Mouse (Mus musculus): ENCODE measurements around the gene Mpped1. TPM values are rescaled to one million over a fixed set of nuclear protein-coding genes. Genes with fewer than 3 reads are reported as not detected.

The Mpped1 gene
- polyA plus RNA-seq, 1 experiment from 2014 or later: 39.2 TPM

- H3K27ac ChIP-seq (ENCODE audit: low read depth, low read length): no peak overlapping the region
- no peak for ATAC-seq (replicated peaks; ENCODE audit: low FRiP score)
- H3K27me3 ChIP-seq (ENCODE audit: control insufficient read depth, insufficient read depth, low read length): no peaks in the 10 kb centered on the region
- no peaks in the 10 kb centered on the region for H3K36me3 ChIP-seq (ENCODE audit: control insufficient read depth, insufficient read depth, low read length)
- no peak overlapping the region for H3K4me3 ChIP-seq (ENCODE audit: low read depth, low read length)
- WGBS: 86% methylated on average over 2 of the region's 2 CpGs
- no peak overlapping the region for H3K4me2 ChIP-seq (ENCODE audit: low read depth, low read length, severe bottlenecking)
- H3K4me1 ChIP-seq (replicated peaks; ENCODE audit: control insufficient read depth, insufficient read depth, low read length): no peaks in the 10 kb centered on the region
- DNase-seq (ENCODE audit: low spot score): no peak
- H3K9me3 ChIP-seq (ENCODE audit: control insufficient read depth, low read length): no peaks in the 10 kb centered on the region; the same call in 1 of the 2 replicates
- H3K9ac ChIP-seq (ENCODE audit: low read length): no peak overlapping the region
Observed at GRCm38 (mm10) chr15:83877898-83878297, 98.6 kb downstream of the Mpped1 start.

DNA sequence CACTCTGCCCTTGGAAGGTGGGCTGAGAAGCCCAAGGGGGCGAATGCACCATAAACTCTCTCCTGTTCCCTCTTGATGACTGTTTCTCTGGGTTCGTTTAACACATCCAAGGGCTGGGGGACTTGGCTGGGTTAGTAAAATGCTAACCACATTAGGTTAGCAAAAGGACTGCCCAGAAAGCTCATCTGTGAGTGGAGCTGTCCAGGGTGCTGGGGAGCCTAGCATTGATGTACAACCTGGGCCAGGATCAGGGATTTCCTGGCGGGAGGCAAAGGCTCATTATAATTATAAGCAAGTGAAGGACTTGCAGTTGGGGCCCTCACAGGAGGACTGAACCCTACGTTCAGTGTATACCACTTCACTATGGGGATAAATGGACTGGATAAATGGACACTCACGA, 100.6 kb downstream of the Mpped1 start:
- Histone ChIP-seq H3K9me3 (ENCODE audit: control insufficient read depth, low read length) (no peaks in the 10 kb centered on the region; the same call in 1 of the 2 replicates), H3K27me3 (ENCODE audit: control insufficient read depth, insufficient read depth, low read length) (no peaks in the 10 kb centered on the region), H3K36me3 (ENCODE audit: control insufficient read depth, insufficient read depth, low read length) (no peaks in the 10 kb centered on the region), H3K4me1 (replicated peaks; ENCODE audit: control insufficient read depth, insufficient read depth, low read length) (no peaks in the 10 kb centered on the region), H3K9ac (ENCODE audit: low read length) (no peak overlapping the region), H3K4me2 (ENCODE audit: low read depth, low read length, severe bottlenecking) (no peak overlapping the region), H3K27ac (ENCODE audit: low read depth, low read length) (no peak overlapping the region), H3K4me3 (ENCODE audit: low read depth, low read length) (no peak overlapping the region)
- ATAC-seq (replicated peaks; ENCODE audit: low FRiP score): no peak
- WGBS: 22% methylated on average over 5 of the region's 5 CpGs
- DNase-seq (ENCODE audit: low spot score): peak; percentile 72

DNA sequence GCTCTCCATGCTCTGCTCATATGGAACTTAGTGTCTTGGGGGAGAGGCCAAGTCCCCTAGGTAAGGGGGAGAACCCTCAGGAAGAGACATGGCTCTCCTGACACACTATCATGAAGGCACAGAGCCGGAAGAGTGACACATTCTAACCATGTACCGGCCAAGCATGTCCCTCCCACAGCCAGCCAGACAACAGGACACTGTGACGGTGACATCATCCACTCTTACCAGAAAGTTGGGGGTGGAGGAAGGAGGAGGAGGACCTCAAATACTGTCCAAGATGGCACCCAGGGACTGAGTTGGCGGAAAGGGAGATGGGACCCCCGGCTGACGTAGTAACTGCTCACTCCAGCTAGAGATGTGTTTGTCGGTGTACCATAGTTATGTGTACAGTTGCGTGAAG, 104.6 kb downstream of the Mpped1 start:
- 90% methylated on average over 8 of the region's 8 CpGs for WGBS
- no peak overlapping the region for H3K4me2 ChIP-seq (ENCODE audit: low read depth, low read length, severe bottlenecking)
- no peak for ATAC-seq (replicated peaks; ENCODE audit: low FRiP score)

DNA sequence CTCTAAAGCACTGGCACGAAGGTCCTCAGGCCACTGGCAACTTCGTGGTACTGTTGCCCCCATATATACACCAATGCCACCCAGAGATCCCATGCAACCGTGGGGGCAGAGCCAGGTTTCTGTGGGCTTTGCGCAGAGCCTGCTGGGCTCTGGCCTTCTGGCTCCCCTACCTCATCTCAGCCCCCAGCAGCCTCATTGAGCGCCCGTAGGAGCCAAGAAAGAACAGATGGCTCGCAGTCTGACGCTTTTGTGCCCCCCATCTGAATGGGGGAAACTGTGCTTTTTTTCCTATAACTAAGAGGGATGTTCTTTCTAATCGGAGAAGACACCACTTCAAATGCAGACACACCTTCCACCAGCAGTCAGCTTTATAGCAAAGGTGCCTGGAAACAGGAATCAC, 105.0 kb downstream of the Mpped1 start:
- H3K9ac ChIP-seq (ENCODE audit: low read length): no peak overlapping the region
- H3K4me2 ChIP-seq (ENCODE audit: low read depth, low read length, severe bottlenecking): no peak overlapping the region
- ATAC-seq (replicated peaks; ENCODE audit: low FRiP score) (no peak), DNase-seq (ENCODE audit: low spot score) (no peak)
- 87% methylated on average over 9 of the region's 9 CpGs for WGBS
- no peak overlapping the region for H3K4me3 ChIP-seq (ENCODE audit: low read depth, low read length)
- H3K27ac ChIP-seq (ENCODE audit: low read depth, low read length): no peak overlapping the region
- H3K36me3 ChIP-seq (ENCODE audit: control insufficient read depth, insufficient read depth, low read length): no peaks in the 10 kb centered on the region
- no peaks in the 10 kb centered on the region for H3K27me3 ChIP-seq (ENCODE audit: control insufficient read depth, insufficient read depth, low read length)
- H3K9me3 ChIP-seq (ENCODE audit: control insufficient read depth, low read length): no peaks in the 10 kb centered on the region
- no peaks in the 10 kb centered on the region for H3K4me1 ChIP-seq (replicated peaks; ENCODE audit: control insufficient read depth, insufficient read depth, low read length)

More for the DNA sequence above, 104.6 kb downstream of the Mpped1 start:
- no peak overlapping the region for H3K27ac ChIP-seq (ENCODE audit: low read depth, low read length)
- H3K36me3 ChIP-seq (ENCODE audit: control insufficient read depth, insufficient read depth, low read length): no peaks in the 10 kb centered on the region
- H3K4me3 ChIP-seq (ENCODE audit: low read depth, low read length): no peak overlapping the region
- H3K9ac ChIP-seq (ENCODE audit: low read length): no peak overlapping the region
- DNase-seq (ENCODE audit: low spot score): no peak
- no peaks in the 10 kb centered on the region for H3K4me1 ChIP-seq (replicated peaks; ENCODE audit: control insufficient read depth, insufficient read depth, low read length)
- H3K9me3 ChIP-seq (ENCODE audit: control insufficient read depth, low read length): no peaks in the 10 kb centered on the region
- no peaks in the 10 kb centered on the region for H3K27me3 ChIP-seq (ENCODE audit: control insufficient read depth, insufficient read depth, low read length)

GRCm38 (mm10) chr15:83892871-83893270, 113.6 kb downstream of the Mpped1 start:
- ATAC-seq (replicated peaks; ENCODE audit: low FRiP score) (no peak), DNase-seq (ENCODE audit: low spot score) (no peak)
- no peak overlapping the region for H3K4me2 ChIP-seq (ENCODE audit: low read depth, low read length, severe bottlenecking)
- H3K36me3 ChIP-seq (ENCODE audit: control insufficient read depth, insufficient read depth, low read length): no peaks in the 10 kb centered on the region
- 0 out of 2 replicates have a peak, but pooled peaks cover 2% of the 10 kb centered on the region for H3K4me1 ChIP-seq (replicated peaks; ENCODE audit: control insufficient read depth, insufficient read depth, low read length)
- no peak overlapping the region for H3K4me3 ChIP-seq (ENCODE audit: low read depth, low read length)
- WGBS: 88% methylated on average over 15 of the region's 15 CpGs
- H3K27ac ChIP-seq (ENCODE audit: low read depth, low read length): no peak overlapping the region
- H3K27me3 ChIP-seq (ENCODE audit: control insufficient read depth, insufficient read depth, low read length): no peaks in the 10 kb centered on the region
- H3K9ac ChIP-seq (ENCODE audit: low read length): no peak overlapping the region
- no peaks in the 10 kb centered on the region for H3K9me3 ChIP-seq (ENCODE audit: control insufficient read depth, low read length)

DNA sequence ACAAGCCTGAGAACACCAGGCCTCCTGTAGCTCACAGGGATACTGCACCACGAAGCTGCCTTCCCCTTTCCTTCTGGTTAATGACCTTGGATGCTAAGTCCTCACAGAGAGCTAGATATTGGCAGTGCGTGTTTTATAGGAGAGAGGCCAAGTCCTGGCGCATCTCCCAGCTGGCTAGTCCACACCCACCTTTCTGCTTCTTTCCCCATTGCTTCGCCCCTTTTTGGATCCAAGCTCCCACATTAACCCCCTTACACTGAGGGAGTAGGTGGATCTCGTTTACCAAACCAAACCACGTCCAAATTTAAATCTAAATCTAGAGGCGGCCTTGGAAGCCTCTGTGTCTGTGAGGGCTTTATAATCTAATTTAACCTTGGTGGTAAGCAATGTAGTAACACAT, 115.0 kb downstream of the Mpped1 start:
- WGBS: 85% methylated on average over 7 of the region's 7 CpGs
- ATAC-seq (replicated peaks; ENCODE audit: low FRiP score) (no peak), DNase-seq (ENCODE audit: low spot score) (no peak)
- Histone ChIP-seq H3K4me2 (ENCODE audit: low read depth, low read length, severe bottlenecking) (no peak overlapping the region), H3K27ac (ENCODE audit: low read depth, low read length) (no peak overlapping the region), H3K9ac (ENCODE audit: low read length) (no peak overlapping the region), H3K27me3 (ENCODE audit: control insufficient read depth, insufficient read depth, low read length) (no peaks in the 10 kb centered on the region), H3K9me3 (ENCODE audit: control insufficient read depth, low read length) (no peaks in the 10 kb centered on the region), H3K36me3 (ENCODE audit: control insufficient read depth, insufficient read depth, low read length) (no peaks in the 10 kb centered on the region), H3K4me3 (ENCODE audit: low read depth, low read length) (no peak overlapping the region), H3K4me1 (replicated peaks; ENCODE audit: control insufficient read depth, insufficient read depth, low read length) (0 out of 2 replicates have a peak, but pooled peaks cover 2% of the 10 kb centered on the region)

DNA sequence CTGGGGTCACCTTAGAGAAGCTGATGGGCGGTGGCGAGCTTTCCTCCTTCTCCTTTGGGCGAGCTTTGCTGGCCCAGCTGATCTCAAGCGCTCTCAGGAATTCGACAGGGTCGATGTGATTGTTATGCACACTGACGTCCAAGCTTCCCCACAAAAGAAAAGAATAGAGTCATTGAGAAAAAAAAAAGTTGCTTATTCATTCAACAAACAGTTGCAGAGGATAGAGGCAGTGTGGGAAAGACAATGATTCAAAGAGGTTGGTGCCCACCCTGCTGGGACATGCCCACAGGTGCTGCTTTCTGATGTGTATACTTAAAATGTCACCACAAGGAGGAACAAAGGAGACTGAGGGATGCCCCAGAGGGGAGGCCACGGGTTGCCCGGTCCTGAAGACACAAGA, 116.7 kb downstream of the Mpped1 start:
- H3K36me3 ChIP-seq (ENCODE audit: control insufficient read depth, insufficient read depth, low read length): no peaks in the 10 kb centered on the region
- 26% methylated on average over 9 of the region's 9 CpGs for WGBS

DNA sequence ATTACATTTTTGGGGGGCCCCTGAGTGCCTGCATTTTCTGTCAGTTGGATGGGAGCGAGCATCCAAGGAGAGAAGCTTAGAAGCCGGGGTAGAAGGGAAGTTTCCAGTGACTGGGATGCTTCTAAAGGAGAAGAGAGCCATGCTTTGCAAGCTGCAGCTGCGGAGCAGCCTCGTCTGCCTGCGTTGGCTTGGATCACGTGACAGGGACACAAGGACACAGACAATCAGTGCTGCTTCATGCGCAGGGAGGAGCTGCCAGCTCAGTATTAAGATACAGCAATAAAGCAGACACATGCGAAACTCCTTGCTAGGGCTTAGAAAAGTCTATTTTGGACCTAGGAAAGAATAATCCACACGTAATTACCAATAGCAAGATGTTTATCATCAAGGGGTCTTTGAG, 118.0 kb downstream of the Mpped1 start:
- H3K4me3 ChIP-seq (ENCODE audit: low read depth, low read length): no peak overlapping the region
- no peak for ATAC-seq (replicated peaks; ENCODE audit: low FRiP score)
- H3K4me1 ChIP-seq (replicated peaks; ENCODE audit: control insufficient read depth, insufficient read depth, low read length): 0 out of 2 replicates have a peak, but pooled peaks cover 2% of the 10 kb centered on the region
- DNase-seq (ENCODE audit: low spot score): no peak
- no peak overlapping the region for H3K9ac ChIP-seq (ENCODE audit: low read length)
- H3K4me2 ChIP-seq (ENCODE audit: low read depth, low read length, severe bottlenecking): no peak overlapping the region
- WGBS: 54% methylated on average over 9 of the region's 9 CpGs
- H3K9me3 ChIP-seq (ENCODE audit: control insufficient read depth, low read length): no peaks in the 10 kb centered on the region
- no peaks in the 10 kb centered on the region for H3K36me3 ChIP-seq (ENCODE audit: control insufficient read depth, insufficient read depth, low read length)
- no peaks in the 10 kb centered on the region for H3K27me3 ChIP-seq (ENCODE audit: control insufficient read depth, insufficient read depth, low read length)
- H3K27ac ChIP-seq (ENCODE audit: low read depth, low read length): no peak overlapping the region

More for the DNA sequence above, 116.7 kb downstream of the Mpped1 start:
- ATAC-seq (replicated peaks; ENCODE audit: low FRiP score) (no peak), DNase-seq (ENCODE audit: low spot score) (no peak)
- H3K4me3 ChIP-seq (ENCODE audit: low read depth, low read length): no peak overlapping the region
- no peak overlapping the region for H3K9ac ChIP-seq (ENCODE audit: low read length)
- no peaks in the 10 kb centered on the region for H3K9me3 ChIP-seq (ENCODE audit: control insufficient read depth, low read length)
- H3K4me1 ChIP-seq (replicated peaks; ENCODE audit: control insufficient read depth, insufficient read depth, low read length): 0 out of 2 replicates have a peak, but pooled peaks cover 2% of the 10 kb centered on the region
- no peaks in the 10 kb centered on the region for H3K27me3 ChIP-seq (ENCODE audit: control insufficient read depth, insufficient read depth, low read length)
- H3K27ac ChIP-seq (ENCODE audit: low read depth, low read length): no peak overlapping the region
- no peak overlapping the region for H3K4me2 ChIP-seq (ENCODE audit: low read depth, low read length, severe bottlenecking)

DNA sequence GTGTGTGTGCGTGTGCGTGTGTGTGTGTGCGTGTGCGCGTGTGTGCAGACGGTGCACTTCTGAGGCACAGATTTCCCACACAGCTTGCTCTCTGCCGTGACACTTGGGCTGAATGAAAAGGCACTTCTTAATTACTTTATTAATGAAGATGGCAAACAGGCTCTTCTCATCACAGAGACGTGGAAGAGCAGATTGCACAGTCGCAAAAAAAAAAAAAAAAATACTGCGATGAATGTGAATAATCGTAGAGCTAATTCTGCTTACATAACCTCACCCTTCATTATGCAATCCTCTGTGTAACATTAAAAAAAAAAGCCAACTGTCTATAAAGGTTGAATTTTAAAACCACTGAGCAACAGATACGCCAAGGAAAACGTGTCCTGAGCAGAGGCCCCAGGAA, 127.2 kb downstream of the Mpped1 start:
- H3K4me2 ChIP-seq (ENCODE audit: low read depth, low read length, severe bottlenecking): no peak overlapping the region
- H3K36me3 ChIP-seq (ENCODE audit: control insufficient read depth, insufficient read depth, low read length): no peaks in the 10 kb centered on the region
- H3K9ac ChIP-seq (ENCODE audit: low read length): no peak overlapping the region
- H3K4me1 ChIP-seq (replicated peaks; ENCODE audit: control insufficient read depth, insufficient read depth, low read length): no peaks in the 10 kb centered on the region
- no peak overlapping the region for H3K4me3 ChIP-seq (ENCODE audit: low read depth, low read length)
- DNase-seq (ENCODE audit: low spot score) (no peak), ATAC-seq (replicated peaks; ENCODE audit: low FRiP score) (no peak)
- no peaks in the 10 kb centered on the region for H3K27me3 ChIP-seq (ENCODE audit: control insufficient read depth, insufficient read depth, low read length)
- H3K27ac ChIP-seq (ENCODE audit: low read depth, low read length): no peak overlapping the region
- WGBS: 86% methylated on average over 13 of the region's 13 CpGs
- no peaks in the 10 kb centered on the region for H3K9me3 ChIP-seq (ENCODE audit: control insufficient read depth, low read length)
